Mouse (Mus musculus) stomach, postnatal 0 days (tissue): ENCODE results near the gene Rnf141. TPM values are rescaled to one million over a fixed set of nuclear protein-coding genes. Genes with fewer than 3 reads are reported as not detected.

ENCODE experiments used
- ATAC-seq: fragments of 200-750 bp; cut with Nextera tagmentation; 2 replicates; pipeline ENCODE4 v1.8.0; 2017; ENCODE audit not compliant: low FRiP score, low TSS enrichment
- DNase-seq: peaks from one replicate; pipeline ENCODE4 v3.0.0-alpha.2; 2016; ENCODE audit warnings: low spot score
- H3K27ac ChIP-seq: fragments of 300-500 bp; sonication (generic); replicated peaks from 2 replicates; pipeline ENCODE4 v1.5.1; 2014; ENCODE audit warnings: mild to moderate bottlenecking, control low read depth
- H3K27me3 ChIP-seq: fragments of 300-500 bp; sonication (generic); 2 replicates; pipeline ENCODE4 v1.6.1; 2014; ENCODE audit warnings: low read length; ENCODE audit not compliant: control insufficient read depth, insufficient read depth
- H3K36me3 ChIP-seq: fragments of 300-500 bp; sonication (generic); 2 replicates; pipeline ENCODE4 v1.6.1; 2014; ENCODE audit warnings: low read length, mixed read lengths; ENCODE audit not compliant: control insufficient read depth, insufficient read depth
- H3K4me1 ChIP-seq: fragments of 300-500 bp; sonication (generic); replicated peaks from 2 replicates; pipeline ENCODE4 v1.6.1; 2014; ENCODE audit warnings: antibody characterized with exemption; ENCODE audit not compliant: control insufficient read depth, insufficient read depth
- H3K4me2 ChIP-seq: fragments of 300-500 bp; sonication (generic); replicated peaks from 2 replicates; pipeline ENCODE4 v1.6.1; 2014; ENCODE audit warnings: low read depth, mild to moderate bottlenecking, control low read depth, moderate library complexity
- H3K4me3 ChIP-seq: fragments of 300-500 bp; sonication (generic); 2 replicates; pipeline ENCODE4 v1.5.1; 2014; ENCODE audit warnings: low read depth, low read length, control low read depth
- H3K9ac ChIP-seq: fragments of 300-500 bp; sonication (generic); 2 replicates; pipeline ENCODE4 v1.6.1; 2014; ENCODE audit warnings: mild to moderate bottlenecking, low read length, control low read depth, mixed read lengths
- H3K9me3 ChIP-seq: fragments of 300-500 bp; sonication (generic); 2 replicates; pipeline ENCODE4 v1.6.1; 2016; ENCODE audit warnings: low read length; ENCODE audit not compliant: control insufficient read depth
- CTCF ChIP-seq: IDR thresholded peaks from 2 replicates; pipeline ENCODE4 v1.5.1; 2016; ENCODE audit warnings: antibody characterized with exemption, low read depth, mild to moderate bottlenecking, moderate library complexity
- EP300 ChIP-seq: optimal IDR thresholded peaks from 2 replicates; pipeline ENCODE3; 2016; ENCODE audit warnings: antibody characterized with exemption
- WGBS: fragments of 180-500 bp; shearing (Covaris S2); extraction: QIAGEN DNeasy Blood & Tissue Kit; methylation state at CpG from one replicate; pipeline ENCODE4 v1.1.7; 2014; 5-methylcytosine and 5-hydroxymethylcytosine counted together
- microRNA-seq: library from miRNA; unstranded; fragments of <30 nt; microRNA quantifications from one replicate; pipeline ENCODE4, GENCODE M21; 2016
- polyA plus RNA-seq: library from polyadenylated mRNA; unstranded; fragments of >200 nt; fragmentation: Nextera tagmentation; extraction: Ambion mirVana; gene quantifications from 2 replicates; pipeline ENCODE4 v1.2.1, GENCODE M21; 2015

Gene Rnf141
- polyA plus RNA-seq, 1 experiment from 2014 or later = 24.0 TPM

DNA sequence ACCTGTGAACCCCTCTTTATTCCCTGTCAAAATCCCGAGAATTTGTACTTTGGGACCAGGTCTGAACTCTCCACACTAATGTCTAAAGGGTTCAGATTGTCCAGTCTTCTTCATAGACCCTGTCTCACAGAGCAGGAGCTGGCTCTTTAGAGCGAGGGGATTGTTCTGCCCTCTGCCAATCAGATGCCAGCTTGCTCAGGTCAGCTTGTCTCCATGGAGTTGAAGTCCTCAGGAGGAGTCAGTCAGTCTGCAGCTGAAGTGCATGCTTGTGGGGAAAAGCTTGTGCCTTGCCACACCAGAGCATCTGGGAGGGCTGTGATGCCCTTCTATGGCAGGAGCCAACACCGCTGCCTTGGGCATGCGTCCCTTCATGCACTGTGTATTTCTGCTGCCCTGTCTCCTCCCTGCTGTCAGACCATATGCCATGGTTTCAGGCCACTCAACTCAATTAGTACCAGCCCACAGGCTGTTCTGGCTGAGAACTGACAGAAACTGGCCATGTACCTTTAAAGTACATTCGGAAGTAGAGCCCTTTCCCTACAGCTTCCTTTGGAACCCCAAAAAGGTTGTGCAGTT, 81.6 kb downstream of the Rnf141 start:
- H3K9ac ChIP-seq = no peak overlapping the region
- H3K27me3 ChIP-seq = no peaks in the 10 kb centered on the region
- ATAC-seq (no peak), DNase-seq (no peak)
- TF ChIP-seq EP300 = no peak
- no peak for TF ChIP-seq CTCF
- no peak overlapping the region for H3K4me3 ChIP-seq
- 86% methylated on average over 5 of the region's 5 CpGs for WGBS
- H3K36me3 ChIP-seq = no peaks in the 10 kb centered on the region
- H3K4me1 ChIP-seq = no peaks in the 10 kb centered on the region
- no peak overlapping the region for H3K4me2 ChIP-seq
- H3K9me3 ChIP-seq = no peaks in the 10 kb centered on the region
- no peak overlapping the region for H3K27ac ChIP-seq

DNA sequence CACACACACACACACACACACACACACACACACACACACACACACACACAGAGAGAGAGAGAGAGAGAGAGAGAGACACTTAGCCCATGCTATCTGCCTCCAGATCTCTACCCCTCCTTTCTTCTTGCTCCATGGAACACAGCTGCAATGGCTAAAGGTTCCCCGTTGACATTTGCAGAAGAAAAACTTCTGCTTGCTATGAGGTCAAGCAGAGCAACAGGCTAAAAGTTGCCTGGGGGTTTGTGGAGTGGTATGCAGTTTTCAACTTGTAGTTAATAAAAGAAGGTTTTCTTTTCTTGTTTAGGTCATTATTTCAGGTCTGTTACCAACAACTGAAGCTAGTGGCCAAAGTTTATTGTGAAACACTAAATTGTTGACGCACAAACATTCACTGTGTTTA, 87.8 kb downstream of the Rnf141 start:
- DNase-seq (no peak), ATAC-seq (no peak)
- Histone ChIP-seq H3K4me2 (no peak overlapping the region), H3K36me3 (no peaks in the 10 kb centered on the region), H3K4me3 (no peak overlapping the region), H3K27ac (no peak overlapping the region), H3K4me1 (no peaks in the 10 kb centered on the region), H3K9me3 (no peaks in the 10 kb centered on the region), H3K27me3 (no peaks in the 10 kb centered on the region), H3K9ac (no peak overlapping the region)
- no peak for TF ChIP-seq EP300
- TF ChIP-seq CTCF = no peak
- 43% methylated on average over 2 of the region's 2 CpGs for WGBS

DNA sequence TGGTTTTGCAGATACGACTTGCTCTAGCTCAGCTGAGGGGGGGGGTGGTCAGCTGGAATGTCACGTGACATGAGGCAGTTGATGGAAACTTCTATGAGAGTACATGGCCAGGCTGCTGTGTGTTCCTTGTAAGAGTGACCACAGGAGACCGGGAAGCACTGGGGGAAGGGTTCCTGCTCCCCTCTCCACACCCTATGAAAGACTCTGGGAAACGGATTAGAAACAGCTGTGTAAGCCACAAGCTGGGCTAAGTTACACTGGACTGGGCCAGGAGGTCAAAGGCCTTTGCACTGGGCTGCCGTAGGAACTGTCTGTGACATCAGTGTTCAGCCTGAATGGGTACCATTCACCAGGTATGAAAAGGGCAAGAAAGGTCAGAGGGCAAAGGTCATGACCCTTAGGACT, 90.3 kb downstream of the Rnf141 start:
- DNase-seq (no peak), ATAC-seq (no peak)

DNA sequence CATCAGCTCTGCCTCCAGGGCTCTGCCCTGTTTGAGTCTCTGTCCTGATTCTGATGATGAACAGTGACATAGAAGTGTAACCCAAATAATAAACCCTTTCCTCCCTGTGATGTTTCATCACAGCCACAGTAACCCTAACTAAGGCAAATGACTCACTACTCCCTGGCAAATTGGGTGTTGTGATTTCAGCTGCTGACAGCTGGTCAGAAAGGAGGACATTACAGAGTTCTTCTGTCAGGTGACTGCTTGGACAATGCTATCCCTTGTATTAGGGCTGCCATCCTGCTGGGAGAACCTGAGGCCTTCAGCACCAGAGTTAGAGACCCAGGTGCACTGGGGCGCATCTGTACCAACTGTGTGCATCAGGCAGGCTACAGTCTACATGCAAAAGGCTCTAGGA, 90.9 kb downstream of the Rnf141 start:
- WGBS = 100% methylated on average over 1 of the region's 1 CpGs
- TF ChIP-seq CTCF = no peak
- no peak for TF ChIP-seq EP300
- no peak overlapping the region for H3K4me3 ChIP-seq
- H3K27me3 ChIP-seq = no peaks in the 10 kb centered on the region
- no peak overlapping the region for H3K27ac ChIP-seq
- no peak overlapping the region for H3K4me2 ChIP-seq
- H3K36me3 ChIP-seq = no peaks in the 10 kb centered on the region
- H3K4me1 ChIP-seq = no peaks in the 10 kb centered on the region
- ATAC-seq (no peak), DNase-seq (no peak)
- no peaks in the 10 kb centered on the region for H3K9me3 ChIP-seq
- H3K9ac ChIP-seq = no peak overlapping the region

More for the DNA sequence above, 90.3 kb downstream of the Rnf141 start:
- no peak overlapping the region for H3K27ac ChIP-seq
- H3K4me1 ChIP-seq = no peaks in the 10 kb centered on the region
- H3K9me3 ChIP-seq = no peaks in the 10 kb centered on the region
- no peak overlapping the region for H3K4me2 ChIP-seq
- 46% methylated on average over 5 of the region's 5 CpGs for WGBS
- H3K4me3 ChIP-seq = no peak overlapping the region
- no peak overlapping the region for H3K9ac ChIP-seq
- no peaks in the 10 kb centered on the region for H3K36me3 ChIP-seq
- no peaks in the 10 kb centered on the region for H3K27me3 ChIP-seq
- TF ChIP-seq EP300 (no peak), CTCF (no peak)

DNA sequence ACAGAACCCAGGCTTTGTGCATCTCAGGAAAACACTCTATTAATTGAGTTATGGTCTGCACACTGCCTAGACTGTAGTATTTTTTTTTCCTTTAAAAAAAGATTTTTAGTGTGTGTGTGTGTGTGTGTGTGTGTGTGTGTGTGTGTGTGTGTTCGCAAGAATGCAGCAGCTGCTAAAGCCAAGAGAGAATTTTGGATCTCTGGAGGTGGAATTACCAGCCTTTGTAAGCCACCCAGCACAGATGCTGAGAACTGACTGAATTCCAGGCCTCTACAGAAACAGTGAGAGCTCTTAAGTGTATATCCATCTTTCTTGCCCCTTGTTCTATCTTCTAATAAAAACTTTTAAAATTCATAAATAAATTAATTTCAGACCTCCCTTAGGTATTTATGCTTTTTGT, 92.6 kb downstream of the Rnf141 start:
- H3K9ac ChIP-seq = no peak overlapping the region
- H3K27ac ChIP-seq = no peak overlapping the region
- H3K27me3 ChIP-seq = no peaks in the 10 kb centered on the region
- DNase-seq (no peak), ATAC-seq (no peak)
- TF ChIP-seq CTCF (no peak), EP300 (no peak)
- WGBS = 73% methylated on average over 1 of the region's 1 CpGs
- H3K9me3 ChIP-seq = no peaks in the 10 kb centered on the region
- no peaks in the 10 kb centered on the region for H3K4me1 ChIP-seq
- no peak overlapping the region for H3K4me2 ChIP-seq
- no peaks in the 10 kb centered on the region for H3K36me3 ChIP-seq
- H3K4me3 ChIP-seq = no peak overlapping the region

DNA sequence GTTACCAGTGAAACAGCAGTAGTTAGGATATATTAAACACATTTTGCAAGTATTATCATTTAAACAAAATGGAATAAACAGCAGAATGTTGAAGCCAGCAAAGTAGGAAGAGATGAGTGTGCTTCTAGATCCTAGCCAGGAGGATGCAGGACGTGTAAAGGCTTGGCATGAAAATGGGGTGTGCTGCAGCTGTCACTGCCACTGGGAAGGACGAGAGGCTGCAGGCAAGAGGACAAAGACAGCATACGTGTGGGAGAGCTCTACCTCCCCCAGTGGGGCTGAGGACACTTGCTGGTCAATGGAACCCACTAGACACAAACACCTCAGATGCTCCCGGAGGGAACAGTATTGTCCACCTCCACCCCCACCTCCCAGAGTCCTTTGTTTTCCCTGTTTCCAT, 93.4 kb downstream of the Rnf141 start:
- Histone ChIP-seq H3K27me3 (no peaks in the 10 kb centered on the region), H3K9me3 (no peaks in the 10 kb centered on the region), H3K4me3 (no peak overlapping the region), H3K9ac (no peak overlapping the region), H3K4me2 (no peak overlapping the region), H3K36me3 (no peaks in the 10 kb centered on the region), H3K4me1 (no peaks in the 10 kb centered on the region), H3K27ac (no peak overlapping the region)
- no peak for DNase-seq
- WGBS = 38% methylated on average over 4 of the region's 4 CpGs
- ATAC-seq = no peak
- TF ChIP-seq EP300 (no peak), CTCF (no peak)

Small RNA genes lying within 50 kb of the gene (microRNA-seq; reads per million reads assigned to microRNA genes)
- not detected for gene Gm47282

Other genes starting within 250 kb of the Rnf141 start
- 14.8 and 14.9 TPM in 2 replicates for gene Sbf2, start 229.5 kb downstream of the Rnf141 start, polyA plus RNA-seq
- gene Adm, start 216.8 kb downstream of the Rnf141 start, polyA plus RNA-seq = 4.3 and 4.6 TPM in 2 replicates
- 4.7 and 5.2 TPM in 2 replicates for gene Ampd3, start 76.3 kb downstream of the Rnf141 start, polyA plus RNA-seq
- gene Lyve1, start 18.8 kb upstream of the Rnf141 start, polyA plus RNA-seq = 9.2 and 11.5 TPM in 2 replicates
- gene Mrvi1, start 138.0 kb upstream of the Rnf141 start, polyA plus RNA-seq = 8.4 and 9.1 TPM in 2 replicates
- gene Ctr9, start 184.5 kb upstream of the Rnf141 start, polyA plus RNA-seq = 22.4 and 26.4 TPM in 2 replicates
- gene Eif4g2, start 238.6 kb upstream of the Rnf141 start, polyA plus RNA-seq = 295 and 312 TPM in 2 replicates